9 mouse cellular contexts compared by ENCODE assay signal in the genomic region with DNA sequence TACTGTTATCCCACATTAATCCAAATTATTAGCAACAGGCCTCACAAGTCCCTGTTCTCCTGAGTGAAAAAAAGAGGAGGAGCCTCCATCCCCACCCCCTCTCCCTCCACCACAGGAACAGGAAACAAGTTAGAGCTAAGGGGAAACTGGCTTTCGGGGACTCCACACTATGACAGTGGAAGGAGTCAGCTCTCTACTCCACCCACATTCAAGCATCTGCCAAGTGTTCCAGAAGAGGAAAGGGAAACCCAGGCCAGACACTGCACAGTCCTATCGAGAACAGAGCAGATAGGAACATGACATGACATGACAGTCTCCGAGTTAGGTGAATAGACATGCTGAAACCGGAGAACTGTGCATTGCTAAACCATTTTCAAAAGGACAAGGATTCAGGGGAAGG.
DNase-seq lines count a peak whose midpoint lies in the region; TF ChIP-seq lines count a peak whose summit lies in the region.
"Had no signal": no experiment of that assay in that cellular context is flagged by ENCODE, and none has a peak within 500 bp of the region (broad histone marks: within the 10 kb centered on the region; RNA-seq: fewer than 3 reads in every experiment).

No protein-coding gene starts in this region.

- 0 out of 2 replicates have a peak overlapping the region, but pooled peaks have one; percentile 31 for H3K27ac ChIP-seq in kidney, adult 2 months (ENCODE audit: insufficient read depth, low read depth, low read length)
- H3K27ac ChIP-seq: layer of hippocampus, adult 2 months had no signal

- 39% methylated on average over 4 of the region's 4 CpGs for WGBS in kidney, adult 2 months

- peaks cover 2% of the 10 kb centered on the region; the same call in 1 of the 2 replicates for H3K4me1 ChIP-seq in kidney, adult 2 months (ENCODE audit: control insufficient read depth, insufficient read depth, low read length)

- no peaks in the 10 kb centered on the region for H3K27me3 ChIP-seq in kidney, adult 2 months (replicated peaks; ENCODE audit: control insufficient read depth, insufficient read depth, low read length)

- no peak for TF ChIP-seq CTCF in kidney, adult 2 months (conservative IDR thresholded peaks at IDR 0.05; ENCODE audit: insufficient read depth, insufficient read length, low read depth, low read length)

- peak; percentile 50 for DNase-seq in right cerebral cortex, adult 18-20 months
- no peak for DNase-seq in right cerebral cortex, postnatal 14 days
- peak; percentile 26 to 41 for DNase-seq in frontal cortex, postnatal 36 days (ENCODE audit: low spot score in 2 of 2)
- DNase-seq in kidney, adult 2 months: peak; percentile 88
- peak; percentile 83 for DNase-seq in lung, postnatal 10 days
- DNase-seq in retina, postnatal 1 day: no peak
- no peak for DNase-seq in ovary, postnatal 14 days (ENCODE audit: low spot score)
- no peak for DNase-seq in Muller cell, postnatal 12 days (ENCODE audit: inconsistent ontology term)

- no peaks in the 10 kb centered on the region for H3K36me3 ChIP-seq in kidney, adult 2 months (ENCODE audit: control insufficient read depth, insufficient read depth, low read length)

- TF ChIP-seq POLR2A in kidney, adult 2 months (IDR thresholded peaks at IDR 0.05; ENCODE audit: low read depth, low read length): no peak

- H3K4me3 ChIP-seq in kidney, adult 2 months (ENCODE audit: insufficient read depth, low read depth, low read length): no peak overlapping the region
- H3K4me3 ChIP-seq: layer of hippocampus, adult 2 months had no signal

Comparison
In these comparisons a context has a peak if more than half of its experiments do, and no peak if none do; other contexts are left out.
1. DNase-seq: peak in right cerebral cortex, adult 18-20 months (single experiment), frontal cortex, postnatal 36 days (2 of 2), kidney, adult 2 months (single experiment) and lung, postnatal 10 days (single experiment); none in right cerebral cortex, postnatal 14 days (single experiment), retina, postnatal 1 day (single experiment), ovary, postnatal 14 days (single experiment) and Muller cell, postnatal 12 days (single experiment).